Mouse (Mus musculus): ENCODE measurements at regions not wholly inside any gene's neighbourhood (a gene's known extent, or its start where the extent isn't known, plus 50 kb on each side); places are given as distances from the start of the nearest gene placed in this dataset.

DNA sequence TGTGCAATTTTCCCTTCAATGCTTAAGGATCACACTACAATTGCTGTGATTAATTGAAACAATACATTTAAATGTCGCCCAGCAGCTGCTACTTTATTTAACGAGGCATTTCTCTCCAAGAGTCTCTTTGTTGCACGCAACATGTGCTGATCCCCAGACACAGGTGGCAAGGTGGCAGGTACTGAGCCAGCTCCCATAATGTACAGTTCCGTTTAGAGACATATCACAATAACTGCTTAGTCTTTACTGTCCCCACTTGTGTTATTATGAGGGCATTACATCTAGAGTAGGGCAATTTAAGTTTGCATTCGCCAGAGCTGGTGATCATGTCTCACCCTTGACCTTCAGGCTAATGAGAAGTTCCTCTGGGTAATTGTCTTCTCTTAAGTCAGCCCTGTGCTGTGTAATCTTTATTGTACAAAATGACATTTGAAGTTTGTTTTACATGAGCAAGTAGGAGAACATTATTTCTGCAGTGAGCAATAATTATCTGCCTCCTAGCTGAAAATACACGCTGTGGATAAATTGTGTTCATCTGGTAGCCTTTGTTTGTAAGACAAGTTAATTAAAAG lies 1005.7 kb upstream of the Nudt12 start:
- DNase-seq (ENCODE audit: low spot score) (no peak), ATAC-seq (replicated peaks; ENCODE audit: low FRiP score, low read depth) (no peak)
- Histone ChIP-seq H3K9ac (ENCODE audit: low read depth, low read length) (no peak overlapping the region), H3K9me3 (replicated peaks; ENCODE audit: low read length) (no peaks in the 10 kb centered on the region), H3K4me1 (replicated peaks; ENCODE audit: insufficient read depth, low read length) (no peaks in the 10 kb centered on the region), H3K36me3 (ENCODE audit: insufficient read depth, low read length) (no peaks in the 10 kb centered on the region), H3K27ac (no peak overlapping the region), H3K4me3 (replicated peaks; ENCODE audit: low read depth, low read length) (no peak overlapping the region), H3K27me3 (ENCODE audit: insufficient read depth, low read length) (no peaks in the 10 kb centered on the region), H3K4me2 (ENCODE audit: low read length) (no peak overlapping the region)
- no peak for TF ChIP-seq CTCF (IDR thresholded peaks at IDR 0.05; ENCODE audit: low read depth)
- WGBS: 68% methylated on average over 6 of the region's 6 CpGs

DNA sequence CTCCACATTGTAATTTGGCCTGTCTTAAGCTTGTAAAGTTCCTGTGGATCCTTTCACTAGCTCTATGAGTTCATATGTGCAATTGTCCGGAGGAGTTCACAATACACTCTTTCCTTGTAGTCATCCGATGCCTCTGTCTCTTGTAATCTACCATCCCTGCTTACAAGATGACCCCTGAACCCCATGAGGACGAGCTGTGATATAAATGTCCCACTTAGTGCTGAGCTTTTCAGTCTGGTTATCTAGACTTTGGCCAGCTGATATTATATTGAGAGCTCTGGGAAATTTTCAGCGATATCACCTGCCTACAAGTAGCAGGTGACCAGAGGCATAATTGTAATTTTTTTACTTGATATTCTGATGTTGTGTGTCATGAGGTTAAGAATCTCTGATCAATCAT lies 984.8 kb upstream of the Nudt12 start:
- Histone ChIP-seq H3K27me3 (ENCODE audit: insufficient read depth, low read length) (no peaks in the 10 kb centered on the region), H3K36me3 (ENCODE audit: insufficient read depth, low read length) (no peaks in the 10 kb centered on the region), H3K4me3 (replicated peaks; ENCODE audit: low read depth, low read length) (no peak overlapping the region), H3K9ac (ENCODE audit: low read depth, low read length) (no peak overlapping the region), H3K4me1 (replicated peaks; ENCODE audit: insufficient read depth, low read length) (no peaks in the 10 kb centered on the region), H3K27ac (no peak overlapping the region), H3K9me3 (replicated peaks; ENCODE audit: low read length) (no peaks in the 10 kb centered on the region), H3K4me2 (ENCODE audit: low read length) (no peak overlapping the region)
- DNase-seq (ENCODE audit: low spot score) (no peak), ATAC-seq (replicated peaks; ENCODE audit: low FRiP score, low read depth) (no peak)
- 52% methylated on average over 4 of the region's 4 CpGs for WGBS
- TF ChIP-seq CTCF (IDR thresholded peaks at IDR 0.05; ENCODE audit: low read depth): no peak

DNA sequence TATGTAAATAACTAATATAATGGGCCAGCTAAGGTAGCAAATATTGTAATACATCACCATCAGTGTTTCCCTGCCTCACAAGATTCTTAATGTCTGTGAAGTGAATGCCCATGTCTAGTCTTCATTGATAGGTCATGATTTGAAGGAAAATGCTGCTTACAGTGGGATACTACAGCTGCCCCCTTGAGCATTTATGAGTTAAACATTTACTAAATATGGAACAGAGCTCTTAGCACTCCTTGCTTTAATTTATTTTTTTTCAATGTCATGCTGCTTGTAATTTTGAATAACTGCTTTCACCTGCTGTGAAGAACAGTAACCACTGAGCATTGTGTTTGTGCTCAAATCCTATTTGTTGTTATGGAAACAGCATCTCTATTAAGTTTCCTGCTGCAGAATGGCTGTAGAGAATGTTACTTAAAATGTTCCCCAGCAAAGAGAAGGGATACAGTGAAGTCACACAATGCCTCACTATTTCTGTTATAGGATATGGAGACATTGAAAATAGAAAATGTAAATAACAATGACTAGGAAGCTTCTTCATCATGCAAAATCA lies 966.2 kb upstream of the Nudt12 start:
- H3K36me3 ChIP-seq (ENCODE audit: insufficient read depth, low read length): no peaks in the 10 kb centered on the region
- TF ChIP-seq CTCF (IDR thresholded peaks at IDR 0.05; ENCODE audit: low read depth): no peak
- H3K4me2 ChIP-seq (ENCODE audit: low read length): no peak overlapping the region
- no peaks in the 10 kb centered on the region for H3K4me1 ChIP-seq (replicated peaks; ENCODE audit: insufficient read depth, low read length)
- no peak overlapping the region for H3K27ac ChIP-seq
- H3K27me3 ChIP-seq (ENCODE audit: insufficient read depth, low read length): no peaks in the 10 kb centered on the region
- no peaks in the 10 kb centered on the region for H3K9me3 ChIP-seq (replicated peaks; ENCODE audit: low read length)
- H3K4me3 ChIP-seq (replicated peaks; ENCODE audit: low read depth, low read length): no peak overlapping the region
- ATAC-seq (replicated peaks; ENCODE audit: low FRiP score, low read depth): no peak
- H3K9ac ChIP-seq (ENCODE audit: low read depth, low read length): no peak overlapping the region
- DNase-seq (ENCODE audit: low spot score): no peak

DNA sequence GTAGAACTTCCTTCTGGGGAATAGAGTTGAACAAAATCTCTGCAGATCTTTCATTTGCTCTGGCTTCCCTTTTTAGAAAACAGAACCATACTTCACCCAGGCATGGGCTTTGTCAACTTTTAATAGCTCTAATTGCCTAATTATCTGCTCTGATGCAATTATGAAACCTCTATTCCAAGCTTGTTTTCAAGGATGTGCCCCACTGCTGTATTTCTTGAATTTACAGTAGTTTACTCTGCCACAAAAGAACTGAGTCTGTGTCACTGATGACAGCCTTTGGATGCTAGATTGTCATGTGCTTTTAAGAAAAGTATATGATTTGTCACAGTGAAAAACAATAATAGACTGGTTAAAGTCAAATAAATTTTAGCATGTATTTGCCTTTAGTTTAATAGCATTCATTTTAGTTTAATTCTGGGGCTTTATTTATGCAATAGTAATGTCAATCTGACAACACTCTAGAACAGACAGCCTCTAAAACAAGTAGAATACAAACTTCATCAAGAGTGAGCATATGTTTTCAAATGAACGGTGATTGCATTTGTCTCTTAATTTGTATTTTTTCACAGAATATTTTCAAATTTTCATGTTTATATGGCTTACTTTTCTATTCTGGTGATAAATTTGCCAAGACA lies 964.1 kb upstream of the Nudt12 start:
- ATAC-seq (replicated peaks; ENCODE audit: low FRiP score, low read depth) (no peak), DNase-seq (ENCODE audit: low spot score) (no peak)
- H3K4me3 ChIP-seq (replicated peaks; ENCODE audit: low read depth, low read length): no peak overlapping the region
- H3K36me3 ChIP-seq (ENCODE audit: insufficient read depth, low read length): no peaks in the 10 kb centered on the region
- H3K4me1 ChIP-seq (replicated peaks; ENCODE audit: insufficient read depth, low read length): no peaks in the 10 kb centered on the region
- H3K4me2 ChIP-seq (ENCODE audit: low read length): no peak overlapping the region
- H3K27ac ChIP-seq: no peak overlapping the region
- no peaks in the 10 kb centered on the region for H3K9me3 ChIP-seq (replicated peaks; ENCODE audit: low read length)
- H3K27me3 ChIP-seq (ENCODE audit: insufficient read depth, low read length): no peaks in the 10 kb centered on the region
- H3K9ac ChIP-seq (ENCODE audit: low read depth, low read length): no peak overlapping the region
- WGBS: 86% methylated on average over 1 of the region's 1 CpGs
- no peak for TF ChIP-seq CTCF (IDR thresholded peaks at IDR 0.05; ENCODE audit: low read depth)

DNA sequence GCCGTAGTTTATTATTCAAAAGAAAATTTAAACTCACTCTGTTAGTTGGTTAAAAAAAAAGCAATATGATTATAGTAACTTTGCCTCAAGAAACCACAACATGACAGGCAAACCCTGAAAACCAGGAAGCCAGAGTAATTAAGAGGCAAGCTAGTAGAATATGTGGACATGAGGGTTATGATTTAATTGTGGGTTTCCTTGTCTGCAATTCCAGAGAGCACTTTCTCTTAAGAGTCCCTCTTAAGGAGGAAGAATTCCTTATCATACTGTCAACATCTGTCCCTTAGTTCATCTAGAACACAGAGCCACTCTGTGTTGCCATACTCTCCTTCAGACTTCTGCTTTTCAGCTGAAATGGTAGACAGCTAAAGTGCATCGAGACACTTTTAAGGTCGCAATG lies 954.2 kb upstream of the Nudt12 start:
- H3K9me3 ChIP-seq (replicated peaks; ENCODE audit: low read length): no peaks in the 10 kb centered on the region
- H3K4me2 ChIP-seq (ENCODE audit: low read length): no peak overlapping the region
- no peak for TF ChIP-seq CTCF (IDR thresholded peaks at IDR 0.05; ENCODE audit: low read depth)
- H3K27ac ChIP-seq: no peak overlapping the region
- ATAC-seq (replicated peaks; ENCODE audit: low FRiP score, low read depth) (no peak), DNase-seq (ENCODE audit: low spot score) (no peak)
- no peaks in the 10 kb centered on the region for H3K36me3 ChIP-seq (ENCODE audit: insufficient read depth, low read length)
- no peaks in the 10 kb centered on the region for H3K4me1 ChIP-seq (replicated peaks; ENCODE audit: insufficient read depth, low read length)
- H3K4me3 ChIP-seq (replicated peaks; ENCODE audit: low read depth, low read length): no peak overlapping the region
- WGBS: 86% methylated on average over 3 of the region's 3 CpGs
- no peaks in the 10 kb centered on the region for H3K27me3 ChIP-seq (ENCODE audit: insufficient read depth, low read length)
- no peak overlapping the region for H3K9ac ChIP-seq (ENCODE audit: low read depth, low read length)

DNA sequence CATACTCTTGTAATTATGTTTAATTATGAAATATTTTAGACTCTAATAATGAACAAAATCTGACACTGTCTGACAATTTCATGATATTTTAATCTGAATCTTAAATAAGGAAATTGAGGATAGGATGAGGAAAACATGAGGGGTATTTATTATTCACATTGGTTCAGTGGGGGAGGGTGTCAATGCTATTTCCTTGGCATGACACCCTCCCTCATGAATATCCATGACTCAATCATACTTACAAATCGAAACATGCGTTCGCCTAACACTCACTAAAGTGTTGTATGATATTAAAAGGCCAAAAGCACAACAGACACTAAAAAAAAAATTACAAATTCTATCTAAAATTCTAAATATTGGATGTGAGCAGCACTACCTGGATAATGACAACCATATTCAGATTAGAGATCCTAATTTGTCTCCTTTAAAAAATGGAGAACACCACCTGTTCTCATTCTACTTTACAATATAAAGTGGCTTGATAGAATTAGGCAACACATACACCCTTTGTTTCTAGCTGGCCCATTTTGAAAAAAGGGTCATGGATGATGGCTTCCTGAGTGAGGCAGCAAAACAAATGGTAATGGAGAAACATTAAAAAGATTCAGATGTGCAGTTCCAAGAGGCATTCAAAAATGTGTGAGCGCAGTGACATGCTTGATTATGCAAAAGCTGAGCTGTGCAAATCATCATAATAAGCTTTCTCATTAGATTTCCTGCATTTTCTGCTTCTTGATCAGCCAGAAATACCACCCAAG lies 942.3 kb upstream of the Nudt12 start:
- H3K4me3 ChIP-seq (replicated peaks; ENCODE audit: low read depth, low read length): no peak overlapping the region
- 90% methylated on average over 4 of the region's 4 CpGs for WGBS
- H3K4me2 ChIP-seq (ENCODE audit: low read length): no peak overlapping the region
- no peak for TF ChIP-seq CTCF (IDR thresholded peaks at IDR 0.05; ENCODE audit: low read depth)
- H3K9me3 ChIP-seq (replicated peaks; ENCODE audit: low read length): no peaks in the 10 kb centered on the region
- no peak for ATAC-seq (replicated peaks; ENCODE audit: low FRiP score, low read depth)
- H3K27me3 ChIP-seq (ENCODE audit: insufficient read depth, low read length): no peaks in the 10 kb centered on the region
- no peak overlapping the region for H3K27ac ChIP-seq
- no peaks in the 10 kb centered on the region for H3K36me3 ChIP-seq (ENCODE audit: insufficient read depth, low read length)
- no peak overlapping the region for H3K9ac ChIP-seq (ENCODE audit: low read depth, low read length)
- no peaks in the 10 kb centered on the region for H3K4me1 ChIP-seq (replicated peaks; ENCODE audit: insufficient read depth, low read length)
- no peak for DNase-seq (ENCODE audit: low spot score)
